Mouse (Mus musculus): ENCODE results near the gene Mybbp1a.
A peak's percentile ranks its signal among the peaks of the same experiment; 100 is the strongest.

The Mybbp1a gene

GRCm38 (mm10) chr11:72478228-72478627 lies 37.1 kb downstream of the Mybbp1a start:
- no peak for DNase-seq (ENCODE audit: low spot score)

GRCm38 (mm10) chr11:72479499-72479898 lies 38.3 kb downstream of the Mybbp1a start:
- no peak for DNase-seq (ENCODE audit: low spot score)

GRCm38 (mm10) chr11:72481313-72481712 lies 40.2 kb downstream of the Mybbp1a start:
- DNase-seq (ENCODE audit: low spot score) = no peak

- DNase-seq (ENCODE audit: low spot score) = no peak
Observed at GRCm38 (mm10) chr11:72481952-72482351, 40.8 kb downstream of the Mybbp1a start.

- DNase-seq (ENCODE audit: low spot score) = no peak
Observed at GRCm38 (mm10) chr11:72484549-72484948, 43.4 kb downstream of the Mybbp1a start.

GRCm38 (mm10) chr11:72485157-72485556 lies 44.0 kb downstream of the Mybbp1a start:
- no peak for DNase-seq (ENCODE audit: low spot score)

GRCm38 (mm10) chr11:72485960-72486359 lies 44.8 kb downstream of the Mybbp1a start:
- DNase-seq (ENCODE audit: low spot score) = no peak

GRCm38 (mm10) chr11:72487171-72487570 lies 46.0 kb downstream of the Mybbp1a start:
- no peak for DNase-seq (ENCODE audit: low spot score)

GRCm38 (mm10) chr11:72487739-72488138 lies 46.6 kb downstream of the Mybbp1a start:
- no peak for DNase-seq (ENCODE audit: low spot score)

GRCm38 (mm10) chr11:72488753-72489271 lies 47.7 kb downstream of the Mybbp1a start:
- no peak for DNase-seq (ENCODE audit: low spot score)

- DNase-seq (ENCODE audit: low spot score) = no peak
Observed at GRCm38 (mm10) chr11:72489397-72489796, 48.2 kb downstream of the Mybbp1a start.

GRCm38 (mm10) chr11:72489881-72490301 lies 48.7 kb downstream of the Mybbp1a start, which contains the start of gene Spns2:
Gene Spns2 (minus strand): TSS chr11:72489904.
- DNase-seq (ENCODE audit: low spot score) = peak; percentile 37

- no peak for DNase-seq (ENCODE audit: low spot score)
Observed at GRCm38 (mm10) chr11:72491130-72491960, 50.2 kb downstream of the Mybbp1a start.

GRCm38 (mm10) chr11:72494046-72494988 lies 53.2 kb downstream of the Mybbp1a start:
- DNase-seq (ENCODE audit: low spot score) = no peak

GRCm38 (mm10) chr11:72496066-72496465 lies 54.9 kb downstream of the Mybbp1a start:
- DNase-seq (ENCODE audit: low spot score) = no peak

- no peak for DNase-seq (ENCODE audit: low spot score)
Observed at GRCm38 (mm10) chr11:72496775-72497174, 55.6 kb downstream of the Mybbp1a start.

GRCm38 (mm10) chr11:72497367-72497766 lies 56.2 kb downstream of the Mybbp1a start:
- DNase-seq (ENCODE audit: low spot score) = no peak

- no peak for DNase-seq (ENCODE audit: low spot score)
Observed at GRCm38 (mm10) chr11:72500139-72500538, 59.0 kb downstream of the Mybbp1a start.
